Mouse (Mus musculus) left cerebral cortex, adult 8-10 months (tissue): ENCODE data around the gene Cd164l2. TPM values are rescaled to one million over a fixed set of nuclear protein-coding genes. Genes with fewer than 3 reads are reported as not detected.

Experiments used
- DNase-seq, 2 experiments: peaks; one replicate each; pipeline ENCODE4 v3.0.0; 2022; ENCODE audit warnings: low spot score in 2 of 2
- total RNA-seq, 4 experiments: library from RNA; stranded (reverse); gene quantifications; 2 replicates each; pipeline ENCODE4 v1.2.4; 2022

Gene Cd164l2
- total RNA-seq, 4 experiments from 2014 or later, result 3.7 to 6.9 (median 3.8) TPM

DNA sequence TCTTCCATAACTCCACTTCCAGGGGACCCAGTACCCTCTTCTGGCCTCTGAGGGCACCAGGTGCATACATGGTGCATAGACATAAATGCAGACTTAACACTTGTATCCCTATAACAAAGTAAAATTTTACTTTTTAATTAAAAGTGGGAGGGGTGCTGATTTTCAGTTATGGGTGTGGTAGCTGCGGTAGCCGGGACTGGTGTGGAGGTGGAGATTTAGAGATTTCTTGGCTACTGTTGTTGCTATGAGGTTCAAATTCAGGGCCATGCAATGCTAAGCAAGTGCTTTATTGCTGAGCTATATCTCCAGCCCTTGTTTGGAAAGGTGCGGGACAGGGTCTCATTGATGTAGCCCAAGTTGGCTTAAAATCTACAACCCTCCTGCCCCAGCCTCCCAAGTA is 6.8 kb downstream of the Cd164l2 start:
- DNase-seq, result no peak

DNA sequence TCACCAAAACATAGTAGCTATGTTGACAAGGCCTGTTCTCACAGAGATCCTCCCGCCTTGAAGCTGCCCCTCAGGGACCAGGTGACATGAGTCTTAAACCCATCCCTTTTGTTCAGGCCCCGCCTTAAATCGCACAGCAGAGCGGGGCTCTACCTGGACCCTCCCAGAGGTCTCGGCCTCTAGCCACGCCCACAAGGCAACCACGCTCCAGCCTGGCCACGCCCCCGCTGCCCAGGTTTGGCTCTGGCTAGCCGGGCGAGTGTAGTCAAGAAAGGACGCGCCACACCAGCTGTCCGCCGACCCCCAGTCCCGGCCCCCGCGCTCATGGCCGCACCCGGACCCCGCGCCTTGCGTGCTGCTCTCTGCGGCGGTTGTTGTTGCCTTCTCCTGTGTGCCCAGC is 8.7 kb downstream of the Cd164l2 start:
- DNase-seq, result no peak

DNA sequence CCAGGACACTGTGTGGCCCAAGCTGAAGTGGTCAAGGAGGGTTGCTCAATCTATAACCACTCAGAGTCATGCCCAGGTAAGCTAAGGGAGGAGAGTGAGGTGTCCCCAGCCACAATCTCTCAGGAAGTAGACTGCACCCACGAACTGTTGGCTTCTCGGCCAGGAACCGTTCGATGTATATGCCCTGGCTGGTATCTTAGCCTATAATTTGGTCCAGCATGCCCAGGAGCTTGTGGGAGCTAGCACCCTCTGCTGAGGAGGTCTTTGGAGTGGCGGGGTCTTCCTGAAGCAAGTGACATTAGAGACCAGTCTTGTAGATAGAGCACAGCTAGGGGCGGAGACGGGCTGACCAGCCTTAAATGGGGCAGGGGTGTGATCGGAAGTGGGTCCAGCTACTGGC is 9.8 kb downstream of the Cd164l2 start:
- DNase-seq, result no peak

DNA sequence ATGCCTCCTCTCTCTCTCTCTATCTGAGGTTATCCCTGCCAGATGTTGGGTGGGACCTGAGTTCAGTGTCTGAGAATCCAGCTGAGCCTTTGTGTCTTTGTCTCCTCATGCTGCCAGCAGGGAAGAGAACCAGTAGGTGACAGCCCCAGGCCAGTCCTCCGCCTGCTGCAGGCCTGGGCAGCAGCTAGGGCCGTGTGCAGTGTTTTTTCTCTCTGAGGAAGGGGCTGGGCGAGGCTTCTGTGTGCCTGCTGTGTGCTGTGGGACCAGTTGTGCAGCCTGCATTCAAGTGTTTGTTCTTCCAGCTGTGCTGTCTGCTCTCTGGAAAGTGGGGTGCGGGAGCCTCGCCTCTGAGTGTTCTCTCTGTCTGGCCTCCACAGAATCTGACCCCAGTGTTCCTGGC is 11.9 kb downstream of the Cd164l2 start:
- no peak for DNase-seq

DNA sequence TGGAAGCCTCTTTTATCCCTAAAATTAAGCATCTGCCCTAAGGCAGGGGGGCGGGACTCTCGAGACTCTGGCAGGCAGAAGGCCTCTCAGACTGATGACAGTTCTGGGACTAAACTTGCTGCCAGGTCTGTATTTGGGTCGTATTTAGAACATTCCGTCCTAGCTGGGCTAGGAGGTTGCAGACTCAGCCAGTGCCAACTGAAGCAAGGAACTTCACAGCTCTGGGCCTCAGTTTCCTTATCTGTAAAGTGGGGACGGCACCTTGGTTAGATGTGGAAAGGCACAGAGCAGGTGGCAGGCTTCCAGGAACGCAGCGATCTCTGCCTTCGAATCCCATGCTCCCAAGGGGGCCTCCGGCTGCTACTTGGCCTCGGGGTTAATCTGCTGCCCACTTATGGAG is 14.1 kb downstream of the Cd164l2 start:
- no peak for DNase-seq

DNA sequence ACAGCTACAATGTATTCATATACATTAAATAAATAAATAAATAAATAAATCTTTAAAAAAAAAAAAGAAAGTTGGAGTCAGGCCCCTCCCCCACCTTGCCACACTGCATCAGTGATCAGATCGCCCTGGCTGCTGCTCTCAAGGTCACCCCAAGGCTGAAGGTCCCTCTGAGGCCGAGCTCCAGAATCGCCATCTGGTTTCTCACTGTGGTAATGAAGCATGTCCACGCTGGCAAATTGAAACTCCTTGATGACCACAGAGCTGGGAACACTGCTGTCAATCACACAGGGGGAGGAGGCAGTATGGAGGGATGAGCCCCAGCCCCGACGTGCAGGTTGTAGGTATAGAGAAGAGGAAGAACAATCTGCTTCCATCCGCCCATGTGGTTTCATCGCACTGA is 15.7 kb downstream of the Cd164l2 start:
- no peak for DNase-seq

DNA sequence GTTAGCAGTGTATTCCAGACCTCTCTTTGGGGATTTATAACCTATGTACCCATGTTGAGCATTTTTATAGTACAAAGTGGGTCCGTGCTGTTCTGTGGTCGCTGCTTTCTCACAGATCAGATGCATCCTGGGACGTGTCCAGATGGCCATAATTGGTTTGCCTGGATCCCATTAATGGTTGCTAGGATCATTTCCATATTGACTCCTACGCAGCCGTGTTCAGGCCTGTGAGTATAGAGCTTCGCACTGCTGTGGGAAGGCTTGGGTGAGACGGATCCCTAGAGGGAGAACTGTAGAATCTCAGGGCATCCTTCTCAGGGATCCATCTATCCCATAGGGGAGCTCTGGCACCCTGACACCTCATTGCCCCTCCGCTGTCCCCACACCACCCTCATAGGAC is 17.7 kb downstream of the Cd164l2 start:
- DNase-seq, result no peak

DNA sequence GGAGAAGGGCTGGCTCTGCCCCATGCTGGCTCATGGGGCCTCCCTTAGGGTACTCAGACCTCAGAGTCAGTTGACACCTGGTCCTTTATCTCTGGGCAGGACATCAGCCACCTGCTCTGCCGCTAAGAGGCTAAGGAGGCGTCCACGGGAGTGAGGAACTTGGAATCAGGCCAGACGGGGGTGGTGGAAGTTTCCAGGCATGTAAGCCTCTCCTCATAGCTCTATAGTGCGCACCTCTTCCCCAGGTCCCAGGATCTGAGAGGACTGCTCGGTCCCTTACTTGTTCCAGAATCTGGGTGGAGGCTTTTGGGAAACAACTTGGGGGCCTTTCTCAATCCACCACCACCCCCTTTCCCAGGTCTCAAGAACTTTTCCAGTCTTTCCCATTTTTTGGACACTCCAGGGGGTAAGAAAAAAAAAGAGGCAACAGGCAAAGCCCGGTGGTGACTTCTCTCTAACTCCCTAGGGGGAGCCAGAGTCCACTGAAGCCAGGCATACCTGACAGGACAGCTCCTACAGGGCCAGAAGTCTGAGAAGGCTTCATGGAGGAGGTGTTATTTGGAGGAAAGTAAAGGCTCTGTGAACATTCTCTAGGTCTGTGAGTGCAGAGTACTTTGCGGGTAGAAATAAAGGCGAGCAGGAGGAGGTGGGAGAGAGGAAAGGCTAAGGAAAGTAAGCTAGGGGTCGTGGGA is 21.5 kb downstream of the Cd164l2 start:
- DNase-seq, result no peak

DNA sequence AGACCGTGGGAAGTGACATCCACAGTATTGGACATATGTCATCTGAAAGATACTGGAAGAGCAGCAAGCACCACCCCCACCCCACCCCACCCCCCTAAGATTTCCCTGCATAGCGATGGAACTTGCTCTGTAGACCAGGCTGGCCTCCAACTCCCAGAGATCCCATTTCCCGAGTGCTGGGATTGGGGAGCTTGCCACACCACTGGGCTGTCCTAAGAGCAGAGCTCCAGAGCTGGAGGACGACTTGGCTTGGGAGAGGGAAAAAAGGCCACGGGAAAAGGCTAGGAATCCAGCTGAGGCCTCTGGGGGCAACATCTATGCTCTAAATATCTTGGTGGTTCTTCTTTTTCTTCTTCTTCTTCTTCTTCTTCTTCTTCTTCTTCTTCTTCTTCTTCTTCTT is 22.8 kb downstream of the Cd164l2 start:
- DNase-seq, result no peak

DNA sequence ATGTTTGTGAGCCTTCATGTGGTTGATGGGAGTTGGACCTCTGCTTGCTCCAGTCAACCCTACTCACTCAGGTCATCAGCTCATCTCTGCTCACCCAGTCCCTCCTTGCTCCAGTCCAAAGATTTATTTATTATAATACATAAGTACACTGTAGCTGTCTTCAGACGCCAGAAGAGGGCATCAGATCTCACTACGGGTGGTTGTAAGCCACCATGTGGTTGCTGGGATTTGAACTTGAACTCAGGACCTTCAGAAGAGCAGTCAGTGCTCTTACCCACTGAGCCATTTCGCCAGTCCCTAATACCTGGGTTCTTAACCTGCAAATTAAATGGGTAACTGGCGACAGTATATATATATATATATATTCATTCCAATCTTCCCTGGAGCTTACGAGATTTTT is 23.5 kb downstream of the Cd164l2 start:
- DNase-seq, result no peak

DNA sequence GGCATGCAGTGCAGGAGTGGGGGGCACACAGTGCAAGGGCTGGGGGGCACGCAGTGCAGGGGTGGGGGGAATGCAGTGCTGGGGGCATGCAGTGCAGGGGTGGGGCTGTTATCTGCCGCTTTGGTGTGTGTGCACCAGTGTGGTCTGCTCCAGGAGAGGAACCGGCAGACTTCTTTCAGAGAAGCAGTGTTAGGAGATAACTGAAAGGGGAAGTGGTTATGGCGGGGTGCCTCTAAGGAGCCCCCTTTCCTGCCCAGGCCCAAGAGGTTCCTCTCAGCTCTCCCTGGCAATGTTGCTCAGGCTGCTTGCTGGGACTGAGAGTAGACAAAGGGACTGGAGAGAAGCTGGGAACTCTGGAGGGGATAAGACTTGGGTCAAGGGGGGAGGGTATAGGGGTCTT is 26.0 kb downstream of the Cd164l2 start:
- no peak for DNase-seq

DNA sequence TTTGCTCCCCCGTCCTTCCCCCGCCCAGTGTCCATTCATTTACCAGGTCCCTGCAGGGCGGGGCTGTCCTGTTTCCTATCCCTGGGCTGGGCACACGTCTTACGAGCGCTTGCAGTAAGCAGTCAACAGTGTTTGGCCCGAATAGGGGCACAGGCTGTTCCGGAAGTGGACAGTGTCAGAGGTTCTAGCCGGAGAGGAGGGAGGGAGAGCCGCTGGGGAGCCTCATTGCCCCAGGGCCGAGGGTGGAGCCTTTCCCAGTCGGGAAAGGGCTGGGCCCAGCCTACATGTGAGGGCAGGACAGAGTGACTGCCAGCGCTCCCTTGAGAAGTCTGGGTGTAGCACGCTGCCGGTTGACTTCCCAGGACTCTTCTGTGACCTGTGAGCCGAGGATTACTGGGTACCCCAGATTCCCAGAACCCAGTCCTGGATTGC is 28.6 kb downstream of the Cd164l2 start, which contains the start of gene Map3k6:
Gene Map3k6, plus strand, starts transcription at position 329 of the 432 bp plus-strand sequence.
- DNase-seq, result no peak

DNA sequence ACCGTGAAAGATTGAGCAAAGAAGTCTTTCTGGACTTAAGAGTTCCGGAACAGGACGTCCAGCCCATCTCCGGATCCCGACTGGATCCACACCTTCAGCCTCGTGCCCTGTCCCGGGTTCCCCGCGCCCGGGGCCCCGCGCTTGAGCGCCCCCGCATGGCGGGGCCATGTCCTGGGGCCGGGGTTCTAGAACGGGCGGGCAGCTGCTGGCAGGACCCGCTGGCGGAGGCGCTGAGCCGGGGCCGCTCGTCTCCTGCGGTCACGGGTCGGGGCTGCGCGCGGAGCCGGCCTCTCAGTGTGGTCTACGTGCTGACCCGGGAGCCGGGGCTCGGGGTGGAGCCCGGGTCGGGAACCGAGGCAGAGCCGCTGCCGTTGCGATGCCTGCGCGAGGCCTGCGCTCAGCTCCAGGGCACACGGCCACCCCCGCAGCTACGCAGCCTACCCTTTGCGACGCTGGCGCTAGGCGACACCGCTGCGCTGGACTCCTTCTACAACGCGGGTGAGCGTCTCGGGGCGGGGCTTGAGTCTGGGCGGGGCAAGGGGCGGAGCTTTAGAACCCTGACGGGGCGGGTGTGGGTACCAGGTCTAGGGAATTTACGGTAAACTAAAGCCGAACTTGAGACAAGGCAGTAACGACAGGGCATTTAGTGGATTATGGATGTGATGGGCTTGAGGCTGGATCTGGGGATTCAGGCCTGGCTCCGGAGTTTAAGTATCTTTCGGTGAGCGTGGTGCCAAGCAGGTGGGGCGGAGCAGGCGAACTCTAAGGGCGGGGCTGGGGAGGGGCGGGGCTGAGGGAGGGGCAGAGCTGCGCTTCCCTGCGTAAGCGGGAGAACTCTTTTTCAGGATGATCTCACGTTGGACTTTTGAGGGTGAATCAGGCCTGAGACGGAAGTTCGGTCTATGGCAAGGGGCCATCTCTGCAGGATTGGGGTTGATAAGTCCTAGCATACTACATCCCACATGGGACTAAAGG is 29.3 kb downstream of the Cd164l2 start:
- peak; percentile 81 to 87 for DNase-seq

DNA sequence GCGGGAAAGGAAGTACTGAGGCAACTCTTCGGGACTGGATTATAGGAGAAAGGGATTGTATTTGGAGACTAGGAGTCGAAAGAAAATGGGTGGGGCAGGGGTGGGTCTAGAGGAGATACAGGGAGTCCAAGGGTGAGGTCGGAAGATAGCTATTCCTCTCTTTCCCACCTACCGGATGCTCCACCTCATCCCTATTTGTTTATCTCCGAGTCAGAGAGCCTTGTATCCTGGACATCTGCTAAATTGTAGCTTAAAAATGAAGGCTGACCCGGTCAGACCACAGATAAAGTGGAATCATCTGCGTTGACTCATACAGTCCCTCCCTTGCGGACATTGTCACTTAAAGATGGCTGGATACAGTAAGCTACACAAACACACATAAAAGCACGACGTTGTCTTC is 30.0 kb downstream of the Cd164l2 start:
- DNase-seq, result no peak

DNA sequence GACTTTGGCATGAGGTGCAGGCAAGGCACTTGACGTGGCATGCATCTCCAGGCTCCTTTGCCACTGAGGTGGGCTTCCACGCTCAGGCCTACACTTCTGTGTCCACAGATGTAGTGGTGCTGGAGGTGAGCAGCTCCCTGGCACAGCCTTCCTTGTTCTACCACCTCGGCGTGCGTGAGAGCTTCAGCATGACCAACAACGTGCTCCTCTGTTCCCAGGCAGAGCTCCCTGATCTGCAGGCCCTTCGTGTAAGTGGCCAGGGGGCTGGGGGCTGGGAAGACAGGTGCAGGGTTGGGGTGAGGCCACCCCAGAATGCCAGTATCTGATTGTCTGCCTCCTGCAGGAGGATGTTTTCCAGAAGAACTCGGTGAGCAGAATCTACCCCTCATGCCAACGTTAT is 30.8 kb downstream of the Cd164l2 start:
- no peak for DNase-seq

DNA sequence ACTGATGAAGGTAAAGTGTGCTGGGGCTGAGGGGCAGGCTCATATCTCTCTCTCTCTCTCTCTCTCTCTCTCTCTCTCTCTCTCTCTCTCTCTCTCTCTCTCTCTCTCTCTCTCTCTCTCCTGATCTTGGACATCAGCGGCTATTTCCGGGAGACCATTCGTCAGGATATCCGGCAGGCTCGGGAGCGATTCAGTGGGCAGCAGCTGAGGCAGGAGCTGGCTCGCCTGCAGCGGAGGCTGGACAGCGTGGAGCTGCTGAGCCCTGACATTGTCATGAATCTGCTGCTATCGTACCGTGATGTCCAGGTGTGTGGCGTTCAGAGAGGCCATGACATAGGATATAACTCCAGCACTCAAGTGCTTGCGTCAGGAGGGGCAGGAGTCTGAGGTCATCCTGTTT is 31.6 kb downstream of the Cd164l2 start:
- DNase-seq, result no peak

DNA sequence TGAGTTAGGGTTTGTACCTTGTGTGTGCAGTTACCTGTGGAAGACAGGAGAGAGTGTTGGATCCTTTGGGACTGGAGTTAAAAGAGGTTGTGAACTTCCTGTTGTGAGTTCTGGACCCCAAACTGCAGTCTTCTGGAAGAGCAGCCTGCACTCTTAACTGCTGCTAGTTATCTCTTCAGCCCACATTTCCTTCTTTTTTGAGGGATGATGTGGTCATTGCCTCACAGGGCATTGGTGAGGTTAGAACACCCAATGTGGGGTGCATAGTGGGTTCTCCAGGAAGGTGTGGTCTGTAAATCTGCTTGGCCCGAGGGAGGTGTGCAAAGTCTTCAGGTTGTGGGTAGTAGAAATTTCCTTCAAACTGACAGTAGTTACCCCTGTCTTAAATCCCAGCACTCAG is 32.4 kb downstream of the Cd164l2 start:
- DNase-seq, result no peak

DNA sequence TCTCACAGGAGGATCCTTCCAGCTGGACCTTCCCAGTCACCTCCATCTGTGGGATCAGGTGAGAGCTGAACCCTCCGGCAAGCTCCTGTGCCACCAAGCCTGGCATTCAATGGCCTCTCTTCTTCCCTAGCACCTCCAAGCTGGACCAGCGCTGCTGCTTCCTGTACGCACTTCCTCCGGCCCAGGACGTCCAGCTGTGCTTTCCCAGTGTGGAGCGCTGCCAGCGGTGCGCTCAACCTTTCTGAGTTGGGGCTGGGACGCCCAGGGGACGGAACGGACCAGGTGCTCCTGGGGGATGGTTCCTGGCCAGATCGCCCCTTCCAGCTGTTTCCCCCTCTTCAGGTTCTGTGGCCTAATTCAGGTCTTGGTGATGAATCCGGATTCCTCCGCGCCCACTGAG is 35.1 kb downstream of the Cd164l2 start:
- no peak for DNase-seq

DNA sequence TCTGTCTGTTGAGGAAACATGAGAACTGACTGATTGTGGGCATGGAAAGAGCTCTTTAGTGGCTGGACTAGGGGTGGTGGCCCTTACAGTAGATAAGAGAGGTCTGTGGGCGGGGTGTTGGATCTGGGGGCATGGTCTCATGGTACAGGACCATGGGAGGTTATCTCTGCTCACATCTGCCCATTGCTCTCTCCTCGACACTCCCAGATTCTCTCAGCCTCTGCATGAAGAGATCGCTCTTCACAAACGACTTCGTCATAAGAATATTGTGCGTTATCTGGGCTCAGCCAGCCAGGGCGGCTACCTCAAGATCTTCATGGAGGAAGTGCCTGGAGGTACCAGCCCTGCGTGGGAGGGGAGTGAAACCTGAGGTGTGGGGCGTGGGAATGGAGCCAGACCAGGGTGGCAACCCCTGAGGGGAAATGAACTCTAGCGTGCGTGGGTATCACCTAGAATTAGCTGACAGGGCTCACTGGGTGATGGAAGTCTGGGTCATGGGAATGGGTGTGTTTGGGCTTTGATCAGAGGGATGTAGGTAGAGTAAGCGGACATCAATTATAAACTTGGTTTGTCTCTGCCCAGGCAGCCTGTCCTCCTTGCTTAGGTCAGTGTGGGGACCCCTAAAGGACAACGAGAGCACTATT is 36.0 kb downstream of the Cd164l2 start:
- no peak for DNase-seq

DNA sequence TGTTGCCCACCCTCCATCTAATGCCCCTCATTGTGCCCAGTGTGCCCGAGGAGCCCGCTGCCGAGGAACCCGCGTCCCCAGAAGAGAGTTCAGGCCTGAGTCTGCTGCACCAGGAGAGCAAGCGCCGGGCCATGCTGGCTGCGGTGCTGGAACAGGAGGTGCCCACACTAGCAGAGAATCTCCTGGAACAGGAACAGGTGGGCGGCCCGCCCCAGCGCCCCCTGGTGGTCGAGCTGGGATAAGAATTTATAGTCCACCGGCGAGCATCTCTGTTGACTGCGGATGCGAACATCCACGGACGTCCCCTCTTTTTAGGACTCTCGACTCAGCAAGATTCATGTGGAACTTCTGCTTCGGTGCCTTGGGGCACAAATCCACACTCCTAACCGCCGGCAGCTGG is 38.7 kb downstream of the Cd164l2 start:
- peak; percentile 65 to 75 for DNase-seq

DNA sequence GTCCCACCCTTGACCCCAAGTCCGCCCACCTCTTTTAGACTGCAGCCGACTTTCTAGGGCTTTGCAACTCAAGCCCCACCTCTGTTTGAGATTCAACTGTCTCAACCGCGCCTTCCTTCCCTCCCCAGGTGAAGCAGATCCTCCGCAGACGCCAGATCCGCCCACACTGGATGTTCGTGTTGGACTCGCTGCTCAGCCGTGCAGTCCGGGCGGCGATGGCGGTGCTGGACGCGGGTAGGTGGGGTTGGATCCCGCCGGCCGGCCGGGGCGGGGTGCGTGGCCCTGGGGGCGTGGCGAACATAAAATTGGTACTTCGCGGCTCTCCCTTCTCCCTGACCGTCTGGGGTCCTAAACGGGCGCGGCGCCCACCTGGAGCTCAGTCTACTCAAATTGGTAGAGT is 39.3 kb downstream of the Cd164l2 start:
- no peak for DNase-seq

DNA sequence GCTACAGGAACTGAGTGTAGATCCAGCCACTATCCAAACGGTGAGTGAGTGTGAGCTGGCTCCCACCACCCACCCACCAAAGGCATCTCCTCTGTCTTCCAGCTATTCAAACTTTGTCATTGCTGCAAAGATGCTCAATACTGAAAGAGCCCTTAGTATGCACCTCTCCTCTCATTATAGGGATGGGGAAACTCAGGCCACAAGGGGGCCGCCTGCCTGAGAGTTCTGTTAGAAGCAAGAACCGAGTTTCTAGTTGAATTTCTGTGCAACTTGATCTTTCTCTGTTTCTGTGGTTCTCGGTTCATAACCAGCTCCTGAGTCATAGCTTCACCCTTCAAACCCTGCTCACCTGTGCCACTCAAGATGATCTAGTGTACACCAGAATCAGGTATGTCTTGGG is 40.2 kb downstream of the Cd164l2 start:
- DNase-seq, result no peak
